Mouse (Mus musculus): ENCODE data around the gene Il12rb1. TPM values are rescaled to one million over a fixed set of nuclear protein-coding genes. Genes with fewer than 3 reads are reported as not detected.

Il12rb1 gene
- total RNA-seq, 2 experiments from 2014 or later, result 0.86 to 1.1 TPM

DNA sequence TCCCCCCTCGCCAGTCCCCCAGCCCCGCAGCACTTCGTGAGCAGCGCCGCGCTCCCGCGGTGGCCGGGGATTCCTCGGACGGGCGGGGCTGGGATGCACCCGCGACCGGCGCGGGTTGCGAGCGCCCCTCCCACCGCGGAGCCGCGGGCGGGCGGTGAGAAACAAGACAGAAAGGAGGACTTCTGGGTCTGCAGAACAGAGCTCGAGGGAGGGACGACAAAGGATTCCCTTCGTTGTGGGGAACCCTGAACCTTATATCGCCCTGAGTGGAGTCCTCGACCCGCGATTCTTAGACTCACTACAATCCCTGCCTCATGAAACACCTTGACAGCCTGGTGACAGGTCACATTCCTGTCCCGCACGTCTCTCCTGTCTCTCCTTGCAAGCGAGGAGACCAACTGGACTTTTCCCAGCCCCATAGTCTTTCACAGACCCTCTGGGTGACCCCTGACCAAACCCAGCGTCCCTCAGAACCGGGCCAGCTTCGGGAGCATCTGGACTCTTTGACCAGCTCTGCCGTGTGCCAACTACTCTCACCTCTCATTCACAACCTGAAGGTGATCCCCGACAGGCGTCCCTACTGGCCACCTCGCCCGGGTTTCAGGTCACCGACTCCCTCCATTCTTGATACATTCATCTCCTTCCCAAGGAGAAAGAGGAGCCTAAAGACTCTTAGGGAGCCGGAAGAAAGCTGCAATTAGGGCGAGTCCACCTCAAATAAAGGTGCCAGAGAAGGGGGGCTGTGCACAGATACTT, 55.9 kb downstream of the Il12rb1 start:
- intact Hi-C loops (cut with DNase I), result no loop called here
- peak in 1 of 2 experiments; percentile 62 for DNase-seq (ENCODE audit: low spot score in 2 of 2)

DNA sequence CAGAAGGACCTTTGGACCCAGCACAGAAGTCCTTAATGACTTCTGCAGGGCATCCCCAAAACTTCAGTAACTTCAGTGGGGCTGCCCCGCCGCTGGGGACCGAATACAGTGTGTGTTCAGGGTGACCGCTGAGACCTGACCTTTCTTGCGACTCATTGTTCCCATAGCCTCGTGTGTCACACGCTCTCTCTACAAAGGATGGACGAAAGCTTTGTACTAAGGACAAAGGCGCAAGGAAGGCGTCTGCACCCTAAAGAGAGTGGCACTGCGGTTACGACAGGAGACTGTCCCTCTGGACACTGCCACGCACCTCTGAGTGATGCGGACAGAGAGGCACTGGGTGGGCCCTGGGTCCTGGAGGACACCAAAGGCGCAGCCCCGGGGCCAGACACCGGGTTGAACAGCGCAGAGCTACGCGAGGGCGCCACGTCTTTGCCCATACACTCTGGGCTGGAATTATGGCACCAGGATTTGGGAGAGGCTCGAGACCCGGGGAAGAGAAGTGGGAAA, 56.5 kb downstream of the Il12rb1 start:
- intact Hi-C loops (cut with DNase I), result no loop called here
- no peak for DNase-seq (ENCODE audit: low spot score in 2 of 2)

DNA sequence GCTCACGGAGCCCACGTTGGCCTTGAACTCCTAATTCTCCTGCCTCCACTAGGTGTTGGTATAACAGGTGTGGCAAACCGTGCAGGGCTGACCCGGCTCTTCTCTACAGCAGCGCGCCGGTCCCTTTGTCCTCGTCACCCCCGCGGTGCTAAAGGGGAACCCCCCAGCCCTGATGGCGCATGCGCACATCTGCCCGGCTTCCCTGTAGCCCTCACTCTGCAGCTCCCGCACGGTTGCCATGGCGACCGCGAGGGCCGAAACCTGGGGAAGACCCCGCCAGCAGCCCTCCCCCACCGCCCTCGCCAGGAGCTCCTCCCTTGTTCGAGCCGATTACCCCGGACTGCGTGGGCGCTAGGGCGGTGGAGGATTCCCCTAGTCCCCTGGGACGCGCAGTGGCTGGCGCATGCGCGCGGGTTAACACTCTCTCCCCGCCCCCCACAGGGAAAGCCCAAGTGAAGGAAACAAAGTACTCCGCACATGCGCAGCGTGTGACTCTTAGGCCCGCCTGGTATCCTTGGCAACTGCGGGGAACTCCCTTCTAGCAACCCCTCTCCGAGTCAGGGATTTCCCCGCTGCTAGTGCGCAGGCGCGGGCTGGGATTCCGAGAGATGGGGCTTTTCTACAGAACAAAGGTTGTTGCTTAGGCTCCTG, 57.2 kb downstream of the Il12rb1 start:
- DNase-seq (ENCODE audit: low spot score in 2 of 2), result peak; percentile 99 to 100

GRCm38 (mm10) chr8:70866001-70866520, 57.8 kb downstream of the Il12rb1 start:
- intact Hi-C loops (cut with DNase I), result no loop called here

More for the DNA sequence above, 57.2 kb downstream of the Il12rb1 start:
- intact Hi-C loops (cut with DNase I), result no loop called here

GRCm38 (mm10) chr8:70866566-70866965, 58.3 kb downstream of the Il12rb1 start:
- DNase-seq (ENCODE audit: low spot score in 2 of 2), result no peak
- intact Hi-C loops (cut with DNase I), result no loop called here

More at GRCm38 (mm10) chr8:70866001-70866520, 57.8 kb downstream of the Il12rb1 start:
- no peak for DNase-seq (ENCODE audit: low spot score in 2 of 2)

DNA sequence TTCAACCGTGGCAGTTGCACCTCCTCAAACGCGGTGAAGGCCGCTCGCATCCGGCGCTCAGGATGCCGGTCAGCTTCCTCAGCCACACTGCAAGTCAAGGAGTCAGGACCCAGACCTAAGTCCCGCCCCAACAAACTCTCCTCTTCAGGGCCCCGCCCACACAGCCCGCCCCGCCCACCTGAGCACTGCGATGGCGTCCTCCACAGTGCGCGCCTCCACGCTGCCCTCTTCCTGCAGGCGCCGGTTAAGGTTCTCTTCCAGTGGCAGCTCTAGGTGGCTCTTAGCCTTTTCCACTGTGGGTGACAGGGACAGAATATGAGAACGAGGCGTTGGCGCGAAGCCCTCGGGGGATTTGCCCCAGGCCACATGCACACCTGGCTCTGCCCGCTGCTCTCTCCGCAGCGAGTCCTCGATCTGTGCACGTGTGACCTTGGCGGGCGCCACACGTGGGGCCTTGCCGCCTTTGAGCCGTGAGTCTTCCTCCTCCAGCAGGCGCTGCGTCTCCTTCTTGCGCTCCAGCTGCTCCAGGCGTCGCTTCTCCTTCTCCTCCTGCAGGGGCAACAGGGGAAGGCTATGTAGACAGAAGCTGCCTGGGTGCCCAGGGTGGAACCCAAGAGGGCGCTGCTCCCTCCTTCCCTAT, 60.4 kb downstream of the Il12rb1 start:
- intact Hi-C loops (cut with DNase I), result loop anchor here (1.0 kb wide), 1 partner anchor 24 kb away; no protein-coding TSS in a partner anchor
- DNase-seq (ENCODE audit: low spot score in 2 of 2), result peak in 1 of 2 experiments; percentile 35

DNA sequence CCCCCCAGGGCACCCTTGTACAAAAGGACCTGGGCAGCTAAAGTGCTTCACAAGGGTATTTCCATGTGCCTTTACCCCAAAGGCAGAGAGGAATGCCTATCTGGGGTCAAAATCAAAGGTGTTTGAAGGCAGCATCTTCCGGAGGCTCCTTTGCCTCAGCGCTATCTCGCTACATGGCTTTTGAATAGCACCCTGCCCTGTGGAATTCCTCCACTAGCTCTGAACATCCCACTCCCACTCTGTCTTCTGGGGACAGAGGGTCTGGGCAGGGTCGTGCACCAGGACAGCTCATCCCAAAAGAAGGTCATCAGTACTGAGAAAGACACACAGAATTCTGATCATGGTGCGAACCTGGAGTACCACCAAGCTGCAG, 60.9 kb downstream of the Il12rb1 start:
- intact Hi-C loops (cut with DNase I), result loop anchor here (1.0 kb wide), 1 partner anchor 25 kb away; no protein-coding TSS in a partner anchor
- no peak for DNase-seq (ENCODE audit: low spot score in 2 of 2)

DNA sequence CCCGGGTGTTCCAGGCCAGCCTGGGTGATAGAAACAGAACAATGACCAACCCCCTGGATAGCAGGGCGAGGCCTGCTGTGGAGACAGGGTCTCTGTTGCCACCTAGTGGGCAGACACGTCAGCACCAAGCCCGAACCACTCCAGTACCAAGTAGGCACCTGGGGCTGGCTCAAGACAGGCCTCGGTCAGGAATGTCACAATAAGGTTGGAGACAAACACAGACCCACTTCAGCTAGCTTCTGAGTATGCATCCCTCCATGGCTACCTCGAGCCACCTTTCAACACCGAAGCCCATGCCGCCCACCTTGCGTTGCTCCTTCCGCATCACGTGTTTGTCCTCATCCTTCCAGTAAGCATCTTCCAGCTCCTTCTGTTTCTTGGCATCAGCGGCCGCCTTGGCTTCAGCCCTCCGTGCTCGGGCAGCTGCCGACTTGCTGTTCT, 61.4 kb downstream of the Il12rb1 start:
- DNase-seq (ENCODE audit: low spot score in 2 of 2), result peak; percentile 73 to 75

More for the DNA sequence above, 61.4 kb downstream of the Il12rb1 start:
- intact Hi-C loops (cut with DNase I), result loop anchor here (1.0 kb wide), 1 partner anchor 25 kb away; no protein-coding TSS in a partner anchor

Small RNA genes lying within 50 kb of the gene (microRNA-seq; reads per million reads assigned to microRNA genes)
- gene Mir7240, result 10.1 reads per million, percentile 29 among the genes with 10 or more reads in this experiment

Other genes starting within 250 kb of the Il12rb1 start
- gene Isyna1, start 214.1 kb upstream of the Il12rb1 start, total RNA-seq (2021), result 10 to 100 TPM; 47.5 to 53.0 TPM
- 100 to 1,000 TPM; 257 to 265 TPM for gene Ssbp4, start 199.6 kb upstream of the Il12rb1 start, total RNA-seq (2021)
- 1 to 10 TPM in 1 of 2 experiments, under 1 TPM in 1; 0.44 to 1.2 TPM for gene Lrrc25, start 192.3 kb upstream of the Il12rb1 start, total RNA-seq (2021)
- gene Gdf15, start 176.0 kb upstream of the Il12rb1 start, total RNA-seq (2021), result not detected
- gene Pgpep1, start 148.1 kb upstream of the Il12rb1 start, total RNA-seq (2021), result 10 to 100 TPM; 11.6 to 17.2 TPM
- 10 to 100 TPM; 59.1 to 69.8 TPM for gene Lsm4, start 135.2 kb upstream of the Il12rb1 start, total RNA-seq (2021)
- 100 to 1,000 TPM; 219 to 272 TPM for gene Jund, start 109.5 kb upstream of the Il12rb1 start, total RNA-seq (2021)
- gene Iqcn, start 105.0 kb upstream of the Il12rb1 start, total RNA-seq (2021), result under 1 TPM; 0.10 to 0.34 TPM
- gene Gm3336, start 89.9 kb upstream of the Il12rb1 start, total RNA-seq (2021), result not detected
- 1 to 10 TPM in 1 of 2 experiments, under 1 TPM in 1; 0.89 to 2.0 TPM for gene Pde4c, start 84.7 kb upstream of the Il12rb1 start, total RNA-seq (2021)
- 100 to 1,000 TPM; 824 to 964 TPM for gene Rab3a, start 53.8 kb upstream of the Il12rb1 start, total RNA-seq (2021)
- 10 to 100 TPM; 33.9 to 41.5 TPM for gene Mpv17l2, start 47.5 kb upstream of the Il12rb1 start, total RNA-seq (2021)
- 100 to 1,000 TPM; 152 to 164 TPM for gene Pik3r2, start 31.7 kb upstream of the Il12rb1 start, total RNA-seq (2021)
- gene Mast3, start 3.4 kb upstream of the Il12rb1 start, total RNA-seq (2021), result 100 to 1,000 TPM; 312 to 338 TPM
- gene Arrdc2, start 31.3 kb downstream of the Il12rb1 start, total RNA-seq (2021), result 10 to 100 TPM; 16.9 to 20.2 TPM
- 10 to 100 TPM; 18.3 to 27.0 TPM for gene Kcnn1, start 54.8 kb downstream of the Il12rb1 start, total RNA-seq (2021)
- 100 to 1,000 TPM in 1 of 2 experiments, 10 to 100 TPM in 1; 88.6 to 108 TPM for gene Ccdc124, start 65.5 kb downstream of the Il12rb1 start, total RNA-seq (2021)
- 10 to 100 TPM in 1 of 2 experiments, 1 to 10 TPM in 1; 8.9 to 12.1 TPM for gene Slc5a5, start 84.3 kb downstream of the Il12rb1 start, total RNA-seq (2021)
- 100 to 1,000 TPM; 558 to 677 TPM for gene Rpl18a, start 89.0 kb downstream of the Il12rb1 start, total RNA-seq (2021)
- gene Map1s, start 97.5 kb downstream of the Il12rb1 start, total RNA-seq (2021), result 10 to 100 TPM; 78.7 to 82.1 TPM